ENCODE assay signal across 9 mouse cellular contexts in genomic region chr7:31002650-31003049, GRCm38 (mm10). TPM values are rescaled to one million over a fixed set of nuclear protein-coding genes. Genes with fewer than 3 reads are reported as not detected.
DNase-seq lines count a peak whose midpoint lies in the region; ATAC-seq and TF ChIP-seq lines count a peak whose summit lies in the region.
"Had no signal": no experiment of that assay in that cellular context is flagged by ENCODE, and none has a peak within 500 bp of the region (broad histone marks: within the 10 kb centered on the region; RNA-seq: fewer than 3 reads in every experiment).

No protein-coding gene starts in this region.

- 84% methylated on average over 8 of the region's 8 CpGs for WGBS in hindbrain, embryonic 14.5 days

- no peak overlapping the region for H3ac ChIP-seq in myocyte (ENCODE audit: control insufficient read depth, insufficient read length)

- no peaks in the 10 kb centered on the region for H3K9me3 ChIP-seq in hindbrain, embryonic 14.5 days (ENCODE audit: control insufficient read depth, low read length)
- H3K9me3 ChIP-seq: limb, embryonic 12.5 days had no signal

- DNase-seq in B cell, adult 2 months: peak; percentile 69 to 73
- DNase-seq in liver: peak; percentile 36
- DNase-seq in embryo, embryonic 9.5 days (ENCODE audit: extremely low spot score): no peak
- DNase-seq in layer of hippocampus, postnatal 36 days: no peak
- DNase-seq in hindbrain, embryonic 14.5 days (ENCODE audit: low spot score): no peak
- DNase-seq in neural tube, embryonic 10.5 days (ENCODE audit: extremely low spot score, low spot score): no peak

- ATAC-seq in hindbrain, embryonic 14.5 days (ENCODE audit: low FRiP score): no peak

- H3K4me1 ChIP-seq in bone marrow macrophage, adult 2 months (ENCODE audit: control insufficient read depth, insufficient read depth, low read length): peaks cover 52% of the 10 kb centered on the region
- no peaks in the 10 kb centered on the region for H3K4me1 ChIP-seq in hindbrain, embryonic 14.5 days (replicated peaks; ENCODE audit: control insufficient read depth, insufficient read depth, low read length)

- H3K27me3 ChIP-seq in myocyte (ENCODE audit: control insufficient read depth, insufficient read depth, insufficient read length): no peaks in the 10 kb centered on the region
- H3K27me3 ChIP-seq in hindbrain, embryonic 14.5 days (ENCODE audit: control insufficient read depth, insufficient read depth, low read length): no peaks in the 10 kb centered on the region
- H3K27me3 ChIP-seq: limb, embryonic 12.5 days had no signal

- TF ChIP-seq POLR2A in bone marrow macrophage, adult 2 months (IDR thresholded peaks at IDR 0.05; ENCODE audit: borderline replicate concordance, low read depth, low read length): no peak
- no peak for TF ChIP-seq POLR2A in myocyte (IDR thresholded peaks at IDR 0.05; ENCODE audit: insufficient read length, low read depth)

- no peak for TF ChIP-seq CTCF in bone marrow macrophage, adult 2 months (IDR thresholded peaks at IDR 0.05; ENCODE audit: low read depth, low read length)

- no peaks in the 10 kb centered on the region for H3K36me3 ChIP-seq in myocyte (ENCODE audit: control insufficient read depth, insufficient read depth)
- no peaks in the 10 kb centered on the region for H3K36me3 ChIP-seq in hindbrain, embryonic 14.5 days (replicated peaks; ENCODE audit: control insufficient read depth, insufficient read depth)
- H3K36me3 ChIP-seq: limb, embryonic 12.5 days had no signal

- peak overlapping the region; percentile 90 for H3K27ac ChIP-seq in bone marrow macrophage, adult 2 months (ENCODE audit: insufficient read depth, low read depth, low read length)
- no peak overlapping the region for H3K27ac ChIP-seq in hindbrain, embryonic 14.5 days
- H3K27ac ChIP-seq: limb, embryonic 12.5 days had no signal

- H3K79me2 ChIP-seq in myocyte (ENCODE audit: control insufficient read depth, insufficient read depth): no peaks in the 10 kb centered on the region

- H3K4me3 ChIP-seq in bone marrow macrophage, adult 2 months (ENCODE audit: insufficient read depth, low read length): peak overlapping the region; percentile 52
- H3K4me3 ChIP-seq in myocyte: no peak overlapping the region
- no peak overlapping the region for H3K4me3 ChIP-seq in hindbrain, embryonic 14.5 days (replicated peaks; ENCODE audit: low read length)
- H3K4me3 ChIP-seq: limb, embryonic 12.5 days had no signal

- no peak overlapping the region for H3K9ac ChIP-seq in hindbrain, embryonic 14.5 days
- H3K9ac ChIP-seq: limb, embryonic 12.5 days had no signal

- H3K4me2 ChIP-seq in myocyte (ENCODE audit: low read depth): peak overlapping the region; percentile 34
- no peak overlapping the region for H3K4me2 ChIP-seq in hindbrain, embryonic 14.5 days (replicated peaks)
- H3K4me2 ChIP-seq: limb, embryonic 12.5 days had no signal

TF ChIP-seq in myocyte, 11 proteins besides CTCF, POLR2A, EP300 and RAD21:
- TF ChIP-seq TCF3 (IDR thresholded peaks at IDR 0.05; ENCODE audit: insufficient read length, low read depth) (no peak), SRF (IDR thresholded peaks at IDR 0.05; ENCODE audit: control insufficient read depth, insufficient read length, low read depth) (no peak), TCF12 (IDR thresholded peaks at IDR 0.05; ENCODE audit: insufficient read depth, poor library complexity, severe bottlenecking) (no peak), E2F4 (IDR thresholded peaks at IDR 0.05; ENCODE audit: insufficient read depth) (no peak)
TF ChIP-seq in myocyte: peak in this region for 0.

RNA-seq across cellular contexts. Expression of gene Fam187b, which starts 29.1 kb away (rescaled TPM):
- 4.6 and 7.3 TPM in 2 replicates for polyA plus RNA-seq in bone marrow macrophage, adult 2 months (2012; ENCODE audit: insufficient read depth, insufficient read length, missing spikeins)
- polyA plus RNA-seq in myocyte (2012; fragmentation: generic; extraction: Trizol): not detected
- total RNA-seq in layer of hippocampus, postnatal 36 days (2021): under 1 TPM; 0.17 to 0.43 TPM
- polyA plus RNA-seq in hindbrain, embryonic 14.5 days (2014; fragmentation: Nextera tagmentation; extraction: Ambion mirVana): 0.22 and 1.0 TPM in 2 replicates

RNA-seq across cellular contexts. Expression of gene Lsr, which starts 29.4 kb away (rescaled TPM):
- polyA plus RNA-seq in bone marrow macrophage, adult 2 months (2012; ENCODE audit: insufficient read depth, insufficient read length, missing spikeins): 29.2 and 32.1 TPM in 2 replicates
- polyA plus RNA-seq in myocyte (2012; fragmentation: generic; extraction: Trizol): 0.02 TPM
- 1 to 10 TPM; 7.5 to 7.7 TPM for total RNA-seq in layer of hippocampus, postnatal 36 days (2021)
- 19.6 and 21.7 TPM in 2 replicates for polyA plus RNA-seq in hindbrain, embryonic 14.5 days (2014; fragmentation: Nextera tagmentation; extraction: Ambion mirVana)

RNA-seq across cellular contexts. Expression of gene Fxyd5, which starts 39.6 kb away (rescaled TPM):
- polyA plus RNA-seq in bone marrow macrophage, adult 2 months (2012; ENCODE audit: insufficient read depth, insufficient read length, missing spikeins): 1,886 and 2,039 TPM in 2 replicates
- 31.0 TPM for polyA plus RNA-seq in myocyte (2012; fragmentation: generic; extraction: Trizol)
- total RNA-seq in layer of hippocampus, postnatal 36 days (2021): 10 to 100 TPM; 23.3 to 26.5 TPM
- 13.6 and 14.8 TPM in 2 replicates for polyA plus RNA-seq in hindbrain, embryonic 14.5 days (2014; fragmentation: Nextera tagmentation; extraction: Ambion mirVana)

RNA-seq across cellular contexts. Expression of gene Usf2, which starts 46.0 kb away (rescaled TPM):
- 208 and 246 TPM in 2 replicates for polyA plus RNA-seq in bone marrow macrophage, adult 2 months (2012; ENCODE audit: insufficient read depth, insufficient read length, missing spikeins)
- polyA plus RNA-seq in myocyte (2012; fragmentation: generic; extraction: Trizol): 88.6 TPM
- total RNA-seq in layer of hippocampus, postnatal 36 days (2021): 100 to 1,000 TPM; 116 to 126 TPM
- 24.9 and 26.5 TPM in 2 replicates for polyA plus RNA-seq in hindbrain, embryonic 14.5 days (2014; fragmentation: Nextera tagmentation; extraction: Ambion mirVana)

RNA-seq across cellular contexts. Expression of gene Fxyd7, which starts 48.6 kb away (rescaled TPM):
- polyA plus RNA-seq in bone marrow macrophage, adult 2 months (2012; ENCODE audit: insufficient read depth, insufficient read length, missing spikeins): not detected in 2 replicates
- polyA plus RNA-seq in myocyte (2012; fragmentation: generic; extraction: Trizol): not detected
- 100 to 1,000 TPM; 111 to 125 TPM for total RNA-seq in layer of hippocampus, postnatal 36 days (2021)
- 236 and 249 TPM in 2 replicates for polyA plus RNA-seq in hindbrain, embryonic 14.5 days (2014; fragmentation: Nextera tagmentation; extraction: Ambion mirVana)

Comparison
In these comparisons a context has a peak if more than half of its experiments do, and no peak if none do; other contexts are left out.
1. DNase-seq: peak in B cell, adult 2 months (2 of 2) and liver (single experiment); none in embryo, embryonic 9.5 days (single experiment), layer of hippocampus, postnatal 36 days (0 of 2), hindbrain, embryonic 14.5 days (single experiment) and neural tube, embryonic 10.5 days (single experiment).
2. RNA of gene Lsr, which starts 29.4 kb away (polyA plus RNA-seq): 29.2 to 32.1 TPM in bone marrow macrophage, adult 2 months and 19.6 to 21.7 TPM in hindbrain, embryonic 14.5 days; 0.02 TPM in myocyte (single experiment); every median in the first group is over 10 times any median in the second.
3. RNA of gene Fxyd5, which starts 39.6 kb away (polyA plus RNA-seq): 1,886 to 2,039 TPM in bone marrow macrophage, adult 2 months; 31.0 TPM in myocyte (single experiment) and 13.6 to 14.8 TPM in hindbrain, embryonic 14.5 days; every median in the first group is over 10 times any median in the second.